Mouse (Mus musculus) cortical plate, adult 2 months (tissue): ENCODE measurements around the gene Otud4.

Source experiments
- CTCF ChIP-seq: fragments of 200-500 bp; IDR thresholded peaks from 2 replicates; pipeline ENCODE4 v1.5.1; 2011; ENCODE audit warnings: mild to moderate bottlenecking, control low read depth, low read length; ENCODE audit not compliant: insufficient read depth; ENCODE audit errors: extremely low read depth
- POLR2A ChIP-seq: fragments of 200-500 bp; IDR thresholded peaks from 2 replicates; pipeline ENCODE4 v1.6.1; 2011; ENCODE audit warnings: mild to moderate bottlenecking, low read length, control low read depth; ENCODE audit not compliant: insufficient read depth; ENCODE audit errors: extremely low read depth

DNA sequence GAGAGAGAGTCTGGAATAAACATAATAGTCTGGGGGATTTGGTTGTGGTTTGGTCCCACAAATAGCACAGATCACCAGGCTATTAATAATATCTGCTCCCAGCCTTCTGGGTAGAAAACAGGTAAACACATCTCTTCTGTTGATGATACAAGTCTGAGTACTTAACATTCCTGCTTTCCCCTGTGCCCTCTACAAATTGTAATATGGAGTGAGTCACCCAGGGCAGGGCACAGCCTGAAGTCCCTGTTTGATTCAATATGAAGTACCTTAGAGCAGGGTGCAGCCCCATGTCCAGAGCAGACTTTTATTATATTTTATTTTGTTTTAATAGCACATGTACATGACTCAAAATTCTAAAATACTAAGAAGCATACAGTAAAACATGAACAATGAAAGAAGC, 29.1 kb upstream of the Otud4 start:
- no peak for TF ChIP-seq CTCF
- no peak for TF ChIP-seq POLR2A
